Mouse (Mus musculus) CD4-positive naive resting alpha-beta T cell, adult 57 days (primary cell): ENCODE data around the gene Krtap28-10. TPM values are rescaled to one million over a fixed set of nuclear protein-coding genes. Genes with fewer than 3 reads are reported as not detected.

Experiments
- total RNA-seq: library from RNA; stranded (reverse); gene quantifications from one replicate; pipeline ENCODE4 v1.2.4, GENCODE M21; 2023

Gene Krtap28-10
- total RNA-seq, result not detected

GRCm38 (mm10) chr1:83042380-83042779 is at the start of gene Krtap28-10:
Krtap28-10 (minus strand) TSS chr1:83042480.

GRCm38 (mm10) chr1:83060643-83061042 is 18.4 kb upstream of the Krtap28-10 start, which contains the start of gene Krtap28-13:
Krtap28-13 (plus strand) TSS chr1:83060930.

DNA sequence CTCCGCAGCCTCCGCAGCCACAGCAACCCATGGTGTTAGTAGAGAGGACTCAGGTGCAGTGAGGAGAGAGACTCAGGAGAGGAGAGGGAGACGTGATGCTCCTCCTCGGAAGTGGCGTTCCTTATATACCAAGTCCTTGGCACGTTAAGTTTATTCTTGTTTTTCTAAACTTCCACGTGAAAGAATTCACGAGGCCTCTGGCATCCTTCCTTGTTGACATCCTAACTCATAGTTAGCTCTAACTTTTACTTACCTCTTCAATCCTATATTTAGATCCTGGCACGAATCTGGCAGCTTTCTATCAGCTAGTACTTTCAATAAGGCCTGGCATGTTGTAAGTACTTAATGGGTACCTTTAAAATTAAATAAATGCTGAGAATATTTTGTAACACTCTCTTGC is 17.0 kb upstream of the Krtap28-10 start, which contains the start of gene A030005K14Rik:
TSS of gene A030005K14Rik (minus strand) at position 101 of the 400 bp plus-strand sequence.

GRCm38 (mm10) chr1:83044882-83045427 is 2.7 kb upstream of the Krtap28-10 start, which contains the start of gene Gm47969:
Gm47969 (plus strand) TSS chr1:83044932.

GRCm38 (mm10) chr1:83038109-83038672 is 4.1 kb downstream of the Krtap28-10 start, which contains the start of gene Slc19a3:
Slc19a3 (minus strand) TSS chr1:83038448.

GRCm38 (mm10) chr1:83000306-83000705 is 42.0 kb downstream of the Krtap28-10 start, which contains the start of gene Gm47959:
Gm47959 (plus strand) TSS chr1:83000548.

Other genes starting within 250 kb of the Krtap28-10 start
- 102 TPM for gene Agfg1, start 203.0 kb downstream of the Krtap28-10 start, total RNA-seq
- 5.9 TPM for gene A030005L19Rik, start 129.2 kb downstream of the Krtap28-10 start, total RNA-seq
- gene A030014E15Rik, start 117.6 kb downstream of the Krtap28-10 start, total RNA-seq, result 0.77 TPM
- not detected for gene Gm6217, start 111.1 kb downstream of the Krtap28-10 start, total RNA-seq
- not detected for gene A030003K21Rik, start 99.1 kb downstream of the Krtap28-10 start, total RNA-seq
- not detected for gene Gm7544, start 86.5 kb downstream of the Krtap28-10 start, total RNA-seq
- gene Gm47955, start 82.2 kb downstream of the Krtap28-10 start, total RNA-seq, result not detected
- not detected for gene Gm47959, start 41.9 kb downstream of the Krtap28-10 start, total RNA-seq
- gene Slc19a3, start 4.0 kb downstream of the Krtap28-10 start, total RNA-seq, result not detected
- not detected for gene Gm47969, start 2.5 kb upstream of the Krtap28-10 start, total RNA-seq
- not detected for gene A030005K14Rik, start 16.9 kb upstream of the Krtap28-10 start, total RNA-seq
- not detected for gene Krtap28-13, start 18.4 kb upstream of the Krtap28-10 start, total RNA-seq
- not detected for gene Ccl20, start 74.3 kb upstream of the Krtap28-10 start, total RNA-seq
- gene Daw1, start 117.3 kb upstream of the Krtap28-10 start, total RNA-seq, result not detected